Mouse (Mus musculus) heart, embryonic 12.5 days (tissue): ENCODE data around the gene Pla2g2c. TPM values are rescaled to one million over a fixed set of nuclear protein-coding genes. Genes with fewer than 3 reads are reported as not detected.

ENCODE experiments used
- ATAC-seq: fragments of 200-750 bp; cut with Nextera tagmentation; 2 replicates; pipeline ENCODE4 v1.8.0; 2017; ENCODE audit warnings: moderate TSS enrichment, moderate library complexity; ENCODE audit not compliant: insufficient number of reproducible peaks, low FRiP score
- H3K27ac ChIP-seq: fragments of 300-500 bp; sonication (generic); 2 replicates; pipeline ENCODE4 v1.5.1; 2016; ENCODE audit warnings: mild to moderate bottlenecking, moderate library complexity; ENCODE audit not compliant: poor library complexity, severe bottlenecking
- H3K27me3 ChIP-seq: fragments of 300-500 bp; sonication (generic); replicated peaks from 2 replicates; pipeline ENCODE4 v1.6.1; 2016; ENCODE audit warnings: mild to moderate bottlenecking, moderate library complexity
- H3K36me3 ChIP-seq: fragments of 300-500 bp; sonication (generic); 2 replicates; pipeline ENCODE4 v1.6.1; 2016; ENCODE audit warnings: mild to moderate bottlenecking, moderate library complexity
- H3K4me1 ChIP-seq: fragments of 300-500 bp; sonication (generic); replicated peaks from 2 replicates; pipeline ENCODE4 v1.6.1; 2016; ENCODE audit warnings: mild to moderate bottlenecking
- H3K4me2 ChIP-seq: fragments of 300-500 bp; sonication (generic); 2 replicates; pipeline ENCODE4 v1.6.1; 2016; ENCODE audit warnings: mild to moderate bottlenecking, moderate library complexity
- H3K4me3 ChIP-seq: fragments of 300-500 bp; sonication (generic); 2 replicates; pipeline ENCODE4 v1.5.1; 2016; ENCODE audit warnings: mild to moderate bottlenecking
- H3K9ac ChIP-seq: fragments of 300-500 bp; sonication (generic); 2 replicates; pipeline ENCODE4 v1.6.1; 2016; ENCODE audit warnings: mild to moderate bottlenecking, moderate library complexity
- H3K9me3 ChIP-seq: fragments of 300-500 bp; sonication (generic); replicated peaks from 2 replicates; pipeline ENCODE4 v1.6.1; 2016; ENCODE audit warnings: mild to moderate bottlenecking, moderate library complexity
- WGBS: fragments of 180-500 bp; shearing (Covaris S2); methylation state at CpG from one replicate; pipeline ENCODE4 v1.1.7; 2016; 5-methylcytosine and 5-hydroxymethylcytosine counted together
- polyA plus RNA-seq: library from polyadenylated mRNA; unstranded; fragments of >200 nt; fragmentation: Nextera tagmentation; extraction: Ambion mirVana; gene quantifications from 2 replicates; pipeline ENCODE4 v1.2.1, GENCODE M21; 2016

The Pla2g2c gene
- polyA plus RNA-seq, 1 experiment from 2014 or later, result 0.41 TPM

DNA sequence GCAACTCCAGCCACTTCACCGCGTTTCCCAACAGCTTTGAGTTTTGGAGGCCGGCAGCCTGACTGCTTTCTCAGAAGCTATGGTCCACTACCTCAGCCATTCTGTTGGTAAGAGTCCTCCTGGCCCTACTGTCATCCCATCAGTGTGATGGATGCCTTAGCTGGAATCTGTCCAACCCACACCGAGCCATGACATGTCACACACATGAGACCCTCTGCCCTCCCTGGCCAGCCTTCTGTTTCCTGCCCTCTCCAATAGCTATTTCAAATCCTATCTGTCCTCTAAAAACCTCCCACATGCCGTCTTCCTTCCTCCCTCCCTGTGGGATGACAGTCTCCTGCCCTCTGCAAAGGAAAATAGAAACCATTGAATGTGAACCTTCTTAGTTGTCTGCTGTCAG, 1.2 kb downstream of the Pla2g2c start:
- peak; percentile 37; the same call in 1 of the 2 replicates for ATAC-seq
- Histone ChIP-seq H3K4me3 (no peak overlapping the region), H3K4me1 (peaks cover 38% of the 10 kb centered on the region), H3K27me3 (0 out of 2 replicates have a peak, but pooled peaks cover 3% of the 10 kb centered on the region), H3K9me3 (no peaks in the 10 kb centered on the region), H3K9ac (no peak overlapping the region), H3K36me3 (no peaks in the 10 kb centered on the region), H3K27ac (peak overlapping the region; percentile 62), H3K4me2 (no peak overlapping the region)
- WGBS, result 61% methylated on average over 5 of the region's 5 CpGs

DNA sequence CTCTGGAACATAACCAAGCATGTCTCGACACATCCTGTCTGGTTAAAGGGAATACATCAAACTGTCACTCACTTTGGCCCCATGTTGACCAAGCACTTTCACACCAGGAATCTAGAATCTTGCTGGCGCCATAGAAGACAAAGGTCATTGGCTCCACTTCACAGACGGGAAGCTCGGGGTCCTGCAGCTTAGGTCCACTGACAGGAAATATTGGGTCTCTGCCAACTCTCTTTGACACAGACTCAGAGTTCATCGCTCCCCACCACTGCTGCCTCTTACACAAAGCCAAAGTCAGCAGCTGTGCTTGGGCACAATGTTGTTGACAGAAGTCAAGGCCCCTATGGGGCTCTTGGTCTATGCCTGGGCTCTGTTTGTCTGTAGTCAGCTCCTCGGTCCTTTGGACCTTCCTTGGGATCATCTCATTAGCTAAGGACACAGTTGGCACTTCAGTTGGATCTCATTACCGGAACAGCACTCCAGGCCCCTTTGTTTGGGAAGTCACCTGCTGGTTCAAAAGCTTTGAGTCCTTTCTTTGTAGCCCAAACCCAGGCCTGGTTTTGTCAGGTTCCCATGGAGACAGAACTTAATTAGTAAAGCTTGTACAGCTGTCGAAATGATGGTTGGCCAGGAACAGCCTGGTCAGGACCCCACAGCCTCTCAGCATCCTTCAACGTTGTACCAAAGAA, 4.6 kb downstream of the Pla2g2c start:
- Histone ChIP-seq H3K4me3 (no peak overlapping the region), H3K4me1 (peaks cover 24% of the 10 kb centered on the region), H3K9me3 (no peaks in the 10 kb centered on the region), H3K9ac (no peak overlapping the region), H3K27ac (no peak overlapping the region), H3K4me2 (no peak overlapping the region), H3K27me3 (no peaks in the 10 kb centered on the region), H3K36me3 (no peaks in the 10 kb centered on the region)
- ATAC-seq, result peak; percentile 79
- WGBS, result 43% methylated on average over 9 of the region's 9 CpGs

DNA sequence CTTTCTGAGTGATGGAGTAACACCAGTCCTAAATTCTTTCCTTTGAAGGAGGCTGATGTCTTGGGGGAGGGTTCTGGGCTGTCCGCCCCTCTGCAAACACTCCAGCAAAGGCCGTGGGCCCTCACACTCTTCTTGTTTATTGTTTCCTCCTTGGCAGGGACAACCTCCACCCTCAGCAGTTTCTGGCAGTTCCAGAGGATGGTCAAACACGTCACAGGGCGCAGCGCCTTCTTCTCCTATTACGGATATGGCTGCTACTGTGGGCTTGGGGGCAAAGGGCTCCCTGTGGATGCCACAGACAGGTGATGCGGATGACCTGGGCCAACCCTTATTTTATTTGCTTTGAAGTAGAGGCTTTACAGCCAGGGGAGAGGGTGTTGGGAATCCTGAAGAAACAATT, 9.5 kb downstream of the Pla2g2c start:
- Histone ChIP-seq H3K27ac (no peak overlapping the region), H3K4me3 (no peak overlapping the region), H3K27me3 (0 out of 2 replicates have a peak, but pooled peaks cover 2% of the 10 kb centered on the region), H3K4me1 (0 out of 2 replicates have a peak, but pooled peaks cover 2% of the 10 kb centered on the region), H3K9me3 (no peaks in the 10 kb centered on the region), H3K4me2 (no peak overlapping the region), H3K9ac (no peak overlapping the region), H3K36me3 (no peaks in the 10 kb centered on the region)
- WGBS, result 72% methylated on average over 7 of the region's 7 CpGs
- ATAC-seq, result no peak

DNA sequence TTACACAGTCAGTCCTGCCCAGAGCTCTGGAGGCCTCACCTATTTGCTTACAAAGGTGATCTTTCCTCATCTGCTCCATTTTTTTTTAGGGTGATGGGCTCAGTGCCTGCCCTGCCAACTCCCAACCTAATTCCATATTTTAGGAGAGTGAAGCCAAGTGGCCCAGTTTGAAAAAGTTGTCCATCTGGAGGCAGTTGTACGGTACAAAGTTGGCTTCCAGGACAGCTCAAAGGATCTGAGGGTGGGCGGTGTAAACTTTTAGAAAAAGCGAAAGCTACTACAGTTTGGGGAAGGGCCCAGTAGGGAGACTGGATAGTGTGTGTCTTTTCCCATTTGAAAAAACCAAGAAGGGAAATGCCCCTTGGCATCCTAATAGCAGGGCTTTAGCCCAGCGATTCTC, 10.3 kb downstream of the Pla2g2c start:
- 87% methylated on average over 4 of the region's 4 CpGs for WGBS

DNA sequence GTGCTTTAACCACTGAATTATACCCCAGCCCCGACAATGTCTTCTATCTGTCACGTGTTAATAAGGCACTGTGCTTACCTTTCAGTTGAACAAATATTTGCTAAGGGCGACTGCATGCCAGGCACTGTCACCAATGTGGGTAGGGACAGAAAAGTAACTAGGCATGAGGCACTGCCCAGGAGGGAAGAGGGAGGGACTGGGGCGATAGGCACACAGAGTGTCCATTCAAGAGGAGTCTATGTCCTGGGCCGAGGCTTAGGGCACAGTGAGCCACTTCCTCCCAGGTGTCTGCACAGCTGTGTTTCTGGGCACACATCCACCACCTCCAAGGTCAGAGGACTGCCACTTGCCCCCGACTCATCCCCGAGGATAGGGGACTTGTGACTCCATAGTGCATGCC, 12.4 kb downstream of the Pla2g2c start, which contains the start of gene Ubxn10:
Ubxn10 (minus strand) TSS at position 137 of the 400 bp plus-strand sequence.
- Histone ChIP-seq H3K27me3 (peaks cover 12% of the 10 kb centered on the region), H3K4me1 (no peaks in the 10 kb centered on the region), H3K36me3 (no peaks in the 10 kb centered on the region), H3K27ac (no peak within 1 kb of the TSS), H3K4me2 (no peak within 1 kb of the TSS), H3K4me3 (no peak within 1 kb of the TSS), H3K9me3 (no peaks in the 10 kb centered on the region), H3K9ac (no peak within 1 kb of the TSS)
- 61% methylated on average over 7 of the region's 7 CpGs for WGBS
- no peak for ATAC-seq

More for the DNA sequence above, 10.3 kb downstream of the Pla2g2c start:
- peaks cover 8% of the 10 kb centered on the region; the same call in 1 of the 2 replicates for H3K27me3 ChIP-seq
- no peak overlapping the region for H3K27ac ChIP-seq
- ATAC-seq, result no peak
- no peaks in the 10 kb centered on the region for H3K36me3 ChIP-seq
- no peaks in the 10 kb centered on the region for H3K9me3 ChIP-seq
- H3K9ac ChIP-seq, result no peak overlapping the region
- H3K4me1 ChIP-seq, result 0 out of 2 replicates have a peak, but pooled peaks cover 2% of the 10 kb centered on the region
- no peak overlapping the region for H3K4me3 ChIP-seq
- no peak overlapping the region for H3K4me2 ChIP-seq

DNA sequence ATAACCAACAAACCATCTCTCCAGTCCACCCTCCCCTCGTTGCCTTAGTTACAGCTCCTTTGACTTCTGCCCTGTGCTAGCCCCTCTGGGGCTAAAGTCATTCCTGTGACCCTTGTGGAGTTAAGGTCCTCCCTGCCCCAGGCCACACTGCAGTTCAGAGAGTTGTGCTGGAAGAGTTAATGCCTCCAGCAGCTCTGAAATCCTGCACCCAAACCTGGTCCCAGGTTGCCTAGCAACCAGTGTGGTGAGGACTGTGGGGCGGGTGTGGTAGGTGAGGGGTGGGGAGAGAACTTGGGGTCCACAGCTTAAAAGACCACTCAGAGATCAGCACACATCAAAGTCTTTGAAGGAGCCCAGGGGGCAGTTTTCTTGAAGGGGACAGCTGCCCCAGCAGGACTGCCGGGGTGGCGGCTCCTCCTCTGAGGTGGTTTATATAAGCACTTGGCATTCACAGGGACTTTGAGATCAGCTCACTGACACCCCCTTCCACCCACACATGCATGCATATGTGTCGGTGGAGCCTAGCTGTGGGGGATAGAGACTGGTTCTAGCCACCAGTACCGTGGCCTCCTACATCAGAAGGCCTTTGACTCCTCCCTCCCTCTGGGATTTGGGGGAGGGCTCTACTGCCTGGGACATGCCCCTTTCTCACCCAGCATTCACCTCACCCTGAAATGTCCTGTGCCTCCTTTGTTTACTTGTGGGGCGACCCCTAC, 14.7 kb downstream of the Pla2g2c start:
- Histone ChIP-seq H3K36me3 (no peaks in the 10 kb centered on the region), H3K4me2 (no peak overlapping the region), H3K9ac (no peak overlapping the region), H3K9me3 (no peaks in the 10 kb centered on the region), H3K4me1 (no peaks in the 10 kb centered on the region), H3K27me3 (peaks cover 24% of the 10 kb centered on the region), H3K4me3 (no peak overlapping the region), H3K27ac (no peak overlapping the region)
- 30% methylated on average over 7 of the region's 7 CpGs for WGBS
- no peak for ATAC-seq

DNA sequence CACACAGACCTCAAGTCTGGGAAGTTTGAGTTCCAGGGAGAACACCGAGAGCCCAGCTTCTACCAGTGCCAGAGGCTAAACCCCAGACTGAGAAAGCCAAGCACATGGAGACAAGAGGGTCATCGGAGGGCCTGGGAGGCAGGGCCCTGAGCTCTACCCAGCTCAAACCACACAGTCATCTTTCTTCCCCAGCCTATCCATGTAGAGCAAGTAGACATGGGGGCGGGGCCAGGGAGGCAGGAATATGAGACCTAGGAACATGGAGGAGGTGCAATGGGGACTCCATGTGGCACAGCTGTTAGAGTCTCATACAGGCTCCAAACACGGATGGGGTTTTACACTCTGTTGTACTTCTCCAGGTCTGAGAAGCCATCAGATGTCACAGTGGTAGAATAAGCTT, 21.3 kb downstream of the Pla2g2c start:
- ATAC-seq, result no peak
- no peaks in the 10 kb centered on the region for H3K4me1 ChIP-seq
- H3K4me2 ChIP-seq, result no peak overlapping the region
- whole genome bisulfite sequencing, result 64% methylated on average over 4 of the region's 4 CpGs
- H3K4me3 ChIP-seq, result no peak overlapping the region
- H3K27ac ChIP-seq, result no peak overlapping the region
- no peak overlapping the region for H3K9ac ChIP-seq
- no peaks in the 10 kb centered on the region for H3K9me3 ChIP-seq
- H3K36me3 ChIP-seq, result no peaks in the 10 kb centered on the region
- H3K27me3 ChIP-seq, result peaks cover 48% of the 10 kb centered on the region

DNA sequence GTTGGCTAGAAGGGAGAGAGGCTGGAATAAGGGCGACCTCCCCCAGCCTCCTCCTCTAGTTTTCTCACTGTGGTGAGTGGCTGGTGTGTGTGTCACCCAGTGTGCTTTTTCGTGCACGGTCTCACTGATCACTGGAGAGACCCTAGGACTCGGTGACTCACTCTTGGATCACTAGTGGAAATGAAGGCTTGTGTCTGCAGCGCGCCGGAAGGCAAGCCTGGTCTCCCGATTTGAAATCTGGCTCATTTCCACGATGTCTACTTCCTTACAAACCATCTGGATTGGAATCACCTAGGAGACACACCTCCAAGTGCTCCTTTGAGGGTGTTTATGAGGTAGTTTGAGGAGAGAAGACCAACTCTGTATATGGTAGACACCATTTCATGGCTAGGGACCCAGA, 22.3 kb downstream of the Pla2g2c start:
- Histone ChIP-seq H3K4me2 (no peak overlapping the region), H3K27ac (no peak overlapping the region), H3K9me3 (no peaks in the 10 kb centered on the region), H3K36me3 (no peaks in the 10 kb centered on the region), H3K4me3 (no peak overlapping the region), H3K9ac (no peak overlapping the region), H3K27me3 (peaks cover 46% of the 10 kb centered on the region), H3K4me1 (no peaks in the 10 kb centered on the region)
- no peak for ATAC-seq
- 83% methylated on average over 9 of the region's 9 CpGs for WGBS

DNA sequence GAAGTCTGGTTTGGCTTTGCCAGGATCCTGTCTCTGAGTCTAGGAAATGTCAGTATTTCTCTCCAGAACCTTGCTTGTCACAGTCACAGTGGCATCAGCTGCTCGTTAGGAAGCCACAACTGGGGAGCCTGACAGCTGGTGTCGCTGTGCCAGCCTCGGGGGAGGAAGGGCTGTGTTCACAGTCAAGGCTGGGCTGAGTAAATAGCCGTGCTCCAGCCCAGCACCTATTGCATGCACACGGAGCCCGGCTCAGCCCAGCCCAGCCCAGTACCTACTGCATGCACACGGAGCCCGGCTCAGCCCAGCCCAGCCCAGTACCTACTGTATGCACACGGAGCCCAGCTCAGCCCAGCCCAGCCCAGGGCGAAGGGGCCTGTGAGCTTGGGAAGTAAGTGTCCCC, 23.3 kb downstream of the Pla2g2c start:
- no peak overlapping the region for H3K4me2 ChIP-seq
- H3K4me3 ChIP-seq, result no peak overlapping the region
- H3K27me3 ChIP-seq, result peaks cover 42% of the 10 kb centered on the region
- H3K4me1 ChIP-seq, result no peaks in the 10 kb centered on the region
- ATAC-seq, result no peak
- WGBS, result 70% methylated on average over 10 of the region's 10 CpGs
- H3K36me3 ChIP-seq, result no peaks in the 10 kb centered on the region
- H3K9ac ChIP-seq, result no peak overlapping the region
- no peak overlapping the region for H3K27ac ChIP-seq
- peaks cover 6% of the 10 kb centered on the region; the same call in 1 of the 2 replicates for H3K9me3 ChIP-seq

DNA sequence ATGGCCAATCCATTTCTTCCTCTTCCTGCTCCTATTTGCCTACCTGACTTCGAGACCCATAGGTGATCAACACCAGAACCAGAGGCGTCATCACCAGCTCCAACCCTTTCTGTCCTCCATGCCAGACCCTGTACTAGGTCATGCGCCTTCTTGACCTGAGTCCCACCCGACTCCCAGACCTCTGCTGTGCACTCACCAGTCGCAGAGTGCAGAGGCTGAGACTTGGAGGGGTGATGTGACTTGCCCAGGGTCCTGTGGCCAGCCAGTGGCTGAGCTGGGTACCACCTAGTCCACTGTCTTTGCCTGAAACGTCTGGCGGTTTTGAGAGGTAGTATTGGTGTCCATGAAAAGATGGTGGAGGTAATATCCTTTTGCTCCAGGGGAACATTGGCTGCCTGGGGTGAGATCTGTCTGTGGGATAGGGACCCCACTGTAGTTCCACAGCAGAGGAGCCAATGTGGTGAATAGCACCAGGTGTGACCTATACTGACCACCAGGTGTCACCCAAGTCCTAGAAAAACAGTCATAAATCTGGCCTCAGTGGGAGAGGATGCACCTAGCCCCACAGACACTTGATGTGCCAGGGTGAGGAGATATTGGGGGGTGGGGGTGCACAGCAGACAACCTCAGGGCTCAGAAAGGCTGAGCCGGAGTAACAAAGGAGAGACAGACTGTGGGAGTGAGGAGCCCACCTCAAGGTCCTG, 23.9 kb downstream of the Pla2g2c start:
- Histone ChIP-seq H3K4me2 (no peak overlapping the region), H3K4me3 (no peak overlapping the region), H3K27me3 (peaks cover 36% of the 10 kb centered on the region), H3K9me3 (peaks cover 6% of the 10 kb centered on the region; the same call in 1 of the 2 replicates), H3K9ac (no peak overlapping the region), H3K4me1 (no peaks in the 10 kb centered on the region), H3K27ac (no peak overlapping the region), H3K36me3 (no peaks in the 10 kb centered on the region)
- 49% methylated on average over 8 of the region's 8 CpGs for WGBS
- ATAC-seq, result no peak; the same call in 1 of the 2 replicates

DNA sequence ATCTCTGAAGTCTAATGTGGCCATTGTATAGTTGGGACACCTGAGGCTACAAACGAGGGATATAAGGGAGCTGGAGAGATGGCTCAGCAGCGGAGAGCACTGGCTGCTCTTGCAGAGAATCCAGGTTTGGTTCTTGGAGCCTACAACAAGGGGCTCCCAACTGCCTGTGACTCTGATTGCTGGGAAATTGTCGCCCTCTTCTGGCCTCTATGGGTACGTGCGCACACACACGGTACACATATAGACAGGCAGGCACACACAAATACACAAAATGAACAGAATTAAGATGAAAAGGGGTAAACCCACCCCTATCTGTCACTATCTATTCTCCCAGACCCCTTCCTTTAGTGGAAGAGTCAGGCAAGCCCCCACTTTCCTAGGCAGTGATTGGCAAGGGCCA, 28.0 kb downstream of the Pla2g2c start:
- Histone ChIP-seq H3K36me3 (no peaks in the 10 kb centered on the region), H3K27me3 (peaks cover 16% of the 10 kb centered on the region; the same call in 1 of the 2 replicates), H3K4me3 (no peak overlapping the region), H3K27ac (no peak overlapping the region), H3K4me1 (no peaks in the 10 kb centered on the region; the same call in 1 of the 2 replicates), H3K9me3 (peaks cover 6% of the 10 kb centered on the region; the same call in 1 of the 2 replicates), H3K9ac (no peak overlapping the region), H3K4me2 (no peak overlapping the region)
- WGBS, result 86% methylated on average over 6 of the region's 6 CpGs
- ATAC-seq, result no peak
